Mouse (Mus musculus): ENCODE results near the gene BC030499. TPM values are rescaled to one million over a fixed set of nuclear protein-coding genes. Genes with fewer than 3 reads are reported as not detected.

BC030499 gene
- polyA plus RNA-seq (2015; fragmentation: Nextera tagmentation; extraction: Ambion mirVana), result 0.13 and 0.22 TPM in 2 replicates

GRCm38 (mm10) chr11:78290654-78291053, at the start of gene BC030499:
BC030499 (plus strand) TSS chr11:78290841.

GRCm38 (mm10) chr11:78245627-78246317, 44.9 kb upstream of the BC030499 start, which contains the start of the genes Sdf2 and Supt6:
Sdf2 (plus strand) TSS chr11:78245746.
Supt6 (minus strand) TSS chr11:78245987.

GRCm38 (mm10) chr11:78261380-78262352, 29.0 kb upstream of the BC030499 start, which contains the start of gene 2610507B11Rik:
2610507B11Rik (plus strand) TSS chr11:78261752.

GRCm38 (mm10) chr11:78301357-78302084, 10.9 kb downstream of the BC030499 start, which contains the start of gene Spag5:
Spag5 (plus strand) TSS chr11:78301529.

GRCm38 (mm10) chr11:78322860-78323259, 32.2 kb downstream of the BC030499 start, which contains the start of gene Aldoc:
Aldoc (plus strand) TSS chr11:78322968.

GRCm38 (mm10) chr11:78327634-78328511, 37.2 kb downstream of the BC030499 start, which contains the start of gene Pigs:
Pigs (plus strand) TSS chr11:78328415.

GRCm38 (mm10) chr11:78343381-78344327, 53.0 kb downstream of the BC030499 start, which contains the start of gene Unc119:
Unc119 (plus strand) TSS chr11:78343482.

Other genes starting within 250 kb of the BC030499 start
- 25.9 and 28.4 TPM in 2 replicates for gene Eral1, start 210.5 kb upstream of the BC030499 start, polyA plus RNA-seq (2015; fragmentation: Nextera tagmentation; extraction: Ambion mirVana)
- gene Fam222b, start 196.2 kb upstream of the BC030499 start, polyA plus RNA-seq (2015; fragmentation: Nextera tagmentation; extraction: Ambion mirVana), result 18.1 and 24.6 TPM in 2 replicates
- 58.8 and 62.9 TPM in 2 replicates for gene Traf4, start 125.3 kb upstream of the BC030499 start, polyA plus RNA-seq (2015; fragmentation: Nextera tagmentation; extraction: Ambion mirVana)
- gene Nek8, start 114.2 kb upstream of the BC030499 start, polyA plus RNA-seq (2015; fragmentation: Nextera tagmentation; extraction: Ambion mirVana), result 7.4 and 8.0 TPM in 2 replicates
- gene Tlcd1, start 114.1 kb upstream of the BC030499 start, polyA plus RNA-seq (2015; fragmentation: Nextera tagmentation; extraction: Ambion mirVana), result 48.5 and 53.4 TPM in 2 replicates
- 812 and 926 TPM in 2 replicates for gene Rpl23a, start 107.3 kb upstream of the BC030499 start, polyA plus RNA-seq (2015; fragmentation: Nextera tagmentation; extraction: Ambion mirVana)
- 74.3 and 78.3 TPM in 2 replicates for gene Rab34, start 102.4 kb upstream of the BC030499 start, polyA plus RNA-seq (2015; fragmentation: Nextera tagmentation; extraction: Ambion mirVana)
- gene Proca1, start 97.4 kb upstream of the BC030499 start, polyA plus RNA-seq (2015; fragmentation: Nextera tagmentation; extraction: Ambion mirVana), result 6.6 and 8.0 TPM in 2 replicates
- 123 TPM in 2 replicates for gene Sdf2, start 45.1 kb upstream of the BC030499 start, polyA plus RNA-seq (2015; fragmentation: Nextera tagmentation; extraction: Ambion mirVana)
- 15.2 and 17.7 TPM in 2 replicates for gene Supt6, start 44.9 kb upstream of the BC030499 start, polyA plus RNA-seq (2015; fragmentation: Nextera tagmentation; extraction: Ambion mirVana)
- 90.2 and 105 TPM in 2 replicates for gene 2610507B11Rik, start 29.1 kb upstream of the BC030499 start, polyA plus RNA-seq (2015; fragmentation: Nextera tagmentation; extraction: Ambion mirVana)
- gene Spag5, start 10.7 kb downstream of the BC030499 start, polyA plus RNA-seq (2015; fragmentation: Nextera tagmentation; extraction: Ambion mirVana), result 7.5 and 7.9 TPM in 2 replicates
- gene Aldoc, start 32.1 kb downstream of the BC030499 start, polyA plus RNA-seq (2015; fragmentation: Nextera tagmentation; extraction: Ambion mirVana), result 1,117 and 1,134 TPM in 2 replicates
- 90.8 and 112 TPM in 2 replicates for gene Pigs, start 37.6 kb downstream of the BC030499 start, polyA plus RNA-seq (2015; fragmentation: Nextera tagmentation; extraction: Ambion mirVana)
- gene Unc119, start 52.6 kb downstream of the BC030499 start, polyA plus RNA-seq (2015; fragmentation: Nextera tagmentation; extraction: Ambion mirVana), result 97.8 and 99.2 TPM in 2 replicates
- gene Foxn1, start 95.7 kb downstream of the BC030499 start, polyA plus RNA-seq (2015; fragmentation: Nextera tagmentation; extraction: Ambion mirVana), result not detected in 2 replicates
- not detected in 2 replicates for gene Slc13a2, start 131.4 kb downstream of the BC030499 start, polyA plus RNA-seq (2015; fragmentation: Nextera tagmentation; extraction: Ambion mirVana)
- gene Slc46a1, start 174.9 kb downstream of the BC030499 start, polyA plus RNA-seq (2015; fragmentation: Nextera tagmentation; extraction: Ambion mirVana), result 20.6 and 23.2 TPM in 2 replicates
- gene Sarm1, start 206.9 kb downstream of the BC030499 start, polyA plus RNA-seq (2015; fragmentation: Nextera tagmentation; extraction: Ambion mirVana), result 30.9 and 37.9 TPM in 2 replicates
- 134 and 170 TPM in 2 replicates for gene Vtn, start 208.2 kb downstream of the BC030499 start, polyA plus RNA-seq (2015; fragmentation: Nextera tagmentation; extraction: Ambion mirVana)
- gene Sebox, start 212.6 kb downstream of the BC030499 start, polyA plus RNA-seq (2015; fragmentation: Nextera tagmentation; extraction: Ambion mirVana), result 0.12 TPM in 1 of 2 replicates, not detected in the other
- gene Tmem199, start 221.3 kb downstream of the BC030499 start, polyA plus RNA-seq (2015; fragmentation: Nextera tagmentation; extraction: Ambion mirVana), result 84.7 and 90.1 TPM in 2 replicates
- 167 and 168 TPM in 2 replicates for gene Poldip2, start 221.4 kb downstream of the BC030499 start, polyA plus RNA-seq (2015; fragmentation: Nextera tagmentation; extraction: Ambion mirVana)
- gene Tnfaip1, start 245.5 kb downstream of the BC030499 start, polyA plus RNA-seq (2015; fragmentation: Nextera tagmentation; extraction: Ambion mirVana), result 49.3 and 51.3 TPM in 2 replicates
- gene Ift20, start 245.5 kb downstream of the BC030499 start, polyA plus RNA-seq (2015; fragmentation: Nextera tagmentation; extraction: Ambion mirVana), result 131 and 141 TPM in 2 replicates